Mouse (Mus musculus) ES-E14 (cell line): ENCODE measurements around the gene Llcfc1. TPM values are rescaled to one million over a fixed set of nuclear protein-coding genes. Genes with fewer than 3 reads are reported as not detected.

Experiments used
- DNase-seq: peaks from one replicate; pipeline ENCODE4 v3.0.0-alpha.2; 2013; ENCODE audit warnings: low read depth, low spot score
- H3K27ac ChIP-seq: 2 replicates; pipeline ENCODE4 v1.5.1; 2012; ENCODE audit warnings: low read depth, mild to moderate bottlenecking, low read length, moderate library complexity, mixed read lengths; ENCODE audit not compliant: poor library complexity, insufficient read depth, severe bottlenecking
- H3K36me3 ChIP-seq: 2 replicates; pipeline ENCODE4 v1.6.1; 2012; ENCODE audit warnings: mild to moderate bottlenecking, low read length, moderate library complexity, mixed read lengths; ENCODE audit not compliant: control insufficient read depth, poor library complexity, insufficient read depth, severe bottlenecking
- H3K4me1 ChIP-seq, 2 experiments: fragments of 150-350 bp in 1 of 2; sonication (generic) in 1 of 2; 2 replicates each; pipeline ENCODE4 v1.6.1; 2012; ENCODE audit warnings: low read length in 2 of 2, mild to moderate bottlenecking in 1 of 2, mixed read lengths in 1 of 2; ENCODE audit not compliant: control insufficient read depth in 2 of 2, insufficient read depth in 2 of 2, poor library complexity in 1 of 2
- H3K4me3 ChIP-seq, 2 experiments: fragments of 150-350 bp in 1 of 2; sonication (generic) in 1 of 2; 2 replicates each; pipeline ENCODE4 v1.5.1; 2012; ENCODE audit warnings: low read length in 2 of 2, low read depth in 1 of 2, mild to moderate bottlenecking in 1 of 2, mixed read lengths in 1 of 2; ENCODE audit not compliant: insufficient read depth in 1 of 2, poor library complexity in 1 of 2, severe bottlenecking in 1 of 2
- H3K9ac ChIP-seq: 2 replicates; pipeline ENCODE4 v1.6.1; 2012; ENCODE audit warnings: low read depth, mild to moderate bottlenecking, low read length, mixed read lengths; ENCODE audit not compliant: poor library complexity, insufficient read depth, severe bottlenecking
- H3K9me3 ChIP-seq: fragments of 150-350 bp; sonication (generic); 2 replicates; pipeline ENCODE4 v1.6.1; 2012; ENCODE audit warnings: low read depth, mild to moderate bottlenecking, low read length; ENCODE audit not compliant: control insufficient read depth, insufficient read depth
- CHD2 ChIP-seq: IDR thresholded peaks from 2 replicates; pipeline ENCODE4 v1.6.1; 2014; ENCODE audit warnings: mild to moderate bottlenecking, low read depth, low read length, inconsistent platforms
- HCFC1 ChIP-seq: IDR thresholded peaks from 2 replicates; pipeline ENCODE4 v1.6.1; 2012; ENCODE audit warnings: low read length, inconsistent platforms, borderline replicate concordance; ENCODE audit not compliant: insufficient read depth
- MAFK ChIP-seq: IDR thresholded peaks from 2 replicates; pipeline ENCODE4 v1.6.1; 2014; ENCODE audit warnings: mild to moderate bottlenecking, low read depth, low read length, inconsistent platforms; ENCODE audit not compliant: insufficient read depth
- ZC3H11A ChIP-seq: IDR thresholded peaks from 2 replicates; pipeline ENCODE4 v1.6.1; 2012; ENCODE audit warnings: low read depth, mild to moderate bottlenecking, inconsistent platforms, low read length, borderline replicate concordance
- ZNF384 ChIP-seq: IDR thresholded peaks from 2 replicates; pipeline ENCODE4 v1.6.1; 2012; ENCODE audit warnings: low read depth, low read length, inconsistent platforms
- in situ Hi-C, 2 experiments: fragments of 600-800 bp; cut with MboI; formaldehyde crosslinking; loops; one replicate each; pipeline ENCODE4 v1.15.1; 2025; ENCODE audit warnings: low sequenced_read_pairs in 2 of 2, inconsistent platforms in 1 of 2; ENCODE audit not compliant: unreplicated experiment in 2 of 2
- total RNA-seq: library from RNA; depleted of rRNA; stranded (reverse); fragments of 300-350 nt; gene quantifications from 2 replicates; pipeline ENCODE4 v1.2.3, GENCODE M21; 2012

The Llcfc1 gene
- total RNA-seq, 1 experiment: not detected

DNA sequence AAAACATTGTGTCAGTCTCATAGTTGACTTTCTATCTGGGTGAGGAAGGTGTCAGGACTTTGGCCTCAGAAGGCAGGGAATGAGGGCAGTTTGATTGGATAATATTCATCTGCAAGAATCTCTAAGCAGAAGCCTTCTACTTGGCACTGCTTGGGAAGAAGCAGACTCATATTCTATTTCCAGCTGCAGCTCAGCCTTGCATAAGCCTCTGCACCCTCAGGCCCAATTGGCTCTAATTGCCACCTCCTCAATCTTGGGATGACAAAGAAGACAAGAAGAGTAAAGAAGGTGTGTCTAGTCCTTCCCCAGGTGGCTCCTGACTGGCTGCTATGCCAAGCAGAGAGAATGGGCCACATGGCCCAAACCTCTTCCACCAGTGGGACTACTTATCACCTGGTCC is 37.6 kb upstream of the Llcfc1 start:
- DNase-seq: no peak
- no peak overlapping the region for H3K4me3 ChIP-seq
- H3K4me1 ChIP-seq: no peaks in the 10 kb centered on the region
- H3K9me3 ChIP-seq: no peaks in the 10 kb centered on the region
- no peak overlapping the region for H3K27ac ChIP-seq
- TF ChIP-seq HCFC1: no peak
- no peak for TF ChIP-seq ZC3H11A
- TF ChIP-seq CHD2: no peak
- no peak for TF ChIP-seq MAFK
- H3K9ac ChIP-seq: no peak overlapping the region
- no peaks in the 10 kb centered on the region for H3K36me3 ChIP-seq
- in situ Hi-C loops: no loop called here

- DNase-seq: no peak
- H3K27ac ChIP-seq: no peak overlapping the region
- in situ Hi-C loops: no loop called here
- no peak overlapping the region for H3K4me3 ChIP-seq
- TF ChIP-seq ZC3H11A (no peak), HCFC1 (no peak), ZNF384 (no peak), MAFK (no peak), CHD2 (no peak)
- no peaks in the 10 kb centered on the region for H3K4me1 ChIP-seq
- H3K9ac ChIP-seq: no peak overlapping the region
- H3K36me3 ChIP-seq: no peaks in the 10 kb centered on the region
- no peaks in the 10 kb centered on the region for H3K9me3 ChIP-seq
Observed at GRCm38 (mm10) chr6:41653173-41653572, 31.1 kb upstream of the Llcfc1 start.

GRCm38 (mm10) chr6:41654648-41655047 is 29.6 kb upstream of the Llcfc1 start:
- Histone ChIP-seq H3K4me1 (no peaks in the 10 kb centered on the region), H3K4me3 (no peak overlapping the region), H3K9ac (no peak overlapping the region), H3K36me3 (no peaks in the 10 kb centered on the region), H3K27ac (no peak overlapping the region), H3K9me3 (no peaks in the 10 kb centered on the region)
- in situ Hi-C loops: no loop called here
- no peak for DNase-seq
- TF ChIP-seq HCFC1: no peak
- no peak for TF ChIP-seq ZC3H11A
- TF ChIP-seq ZNF384: no peak
- TF ChIP-seq CHD2: no peak
- no peak for TF ChIP-seq MAFK

DNA sequence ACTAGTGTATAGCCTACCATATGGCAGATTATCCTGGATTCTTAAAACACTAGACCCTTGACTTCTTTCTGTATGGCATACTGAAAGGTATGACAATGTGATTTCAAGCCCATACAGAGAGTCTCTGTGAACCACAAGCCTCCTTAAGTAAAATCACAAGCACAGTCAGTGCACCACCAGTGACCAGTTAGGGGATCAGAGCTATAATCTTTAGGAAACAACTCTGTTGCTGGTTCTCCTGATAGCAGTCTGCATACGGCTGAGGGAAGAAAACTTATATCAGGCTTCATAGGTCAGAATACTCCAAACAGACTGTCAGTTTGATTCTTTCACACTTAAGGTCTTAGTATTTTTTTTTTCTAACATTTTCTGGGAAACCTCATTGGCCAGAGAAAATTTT is 25.7 kb upstream of the Llcfc1 start:
- no peak for TF ChIP-seq ZNF384
- TF ChIP-seq ZC3H11A: no peak
- TF ChIP-seq CHD2: no peak
- TF ChIP-seq MAFK: no peak
- TF ChIP-seq HCFC1: no peak
- Histone ChIP-seq H3K4me3 (no peak overlapping the region), H3K27ac (no peak overlapping the region), H3K4me1 (no peaks in the 10 kb centered on the region), H3K36me3 (no peaks in the 10 kb centered on the region), H3K9me3 (no peaks in the 10 kb centered on the region), H3K9ac (no peak overlapping the region)
- in situ Hi-C loops: no loop called here
- no peak for DNase-seq

GRCm38 (mm10) chr6:41662320-41662719 is 21.9 kb upstream of the Llcfc1 start:
- in situ Hi-C loops: no loop called here

More at GRCm38 (mm10) chr6:41662320-41662719, 21.9 kb upstream of the Llcfc1 start:
- peak; percentile 25 for DNase-seq
- Histone ChIP-seq H3K9me3 (no peaks in the 10 kb centered on the region), H3K4me1 (no peaks in the 10 kb centered on the region), H3K9ac (no peak overlapping the region), H3K36me3 (no peaks in the 10 kb centered on the region), H3K27ac (no peak overlapping the region), H3K4me3 (no peak overlapping the region)
- TF ChIP-seq ZC3H11A (no peak), ZNF384 (no peak), HCFC1 (no peak), MAFK (no peak), CHD2 (no peak)
